Mouse (Mus musculus): ENCODE measurements around the gene Wnt5b.

GRCm38 (mm10) chr6:119568339-119568738, 24.2 kb upstream of the Wnt5b start:
- TF ChIP-seq CHD2 (IDR thresholded peaks at IDR 0.05; ENCODE audit: low read length) (no peak), POLR2AphosphoS5 (IDR thresholded peaks at IDR 0.05; ENCODE audit: borderline replicate concordance, low read depth, low read length) (no peak), ZNF384 (IDR thresholded peaks at IDR 0.05; ENCODE audit: low read depth, low read length) (no peak), ZC3H11A (IDR thresholded peaks at IDR 0.05; ENCODE audit: low read depth, low read length) (no peak), CTCF (IDR thresholded peaks at IDR 0.05 in 2 of 3, conservative IDR thresholded peaks at IDR 0.05 in 1 of 3; ENCODE audit: control insufficient read depth in 1 of 3, insufficient read depth in 1 of 3, low read depth in 2 of 3, low read length in 3 of 3, poor library complexity in 1 of 3, severe bottlenecking in 1 of 3) (no peak), EP300 (IDR thresholded peaks at IDR 0.05; ENCODE audit: low read depth in 1 of 2, low read length in 2 of 2) (no peak), POLR2A (IDR thresholded peaks at IDR 0.05; ENCODE audit: control insufficient read depth in 1 of 2, insufficient read depth in 1 of 2, low read depth in 1 of 2, low read length in 2 of 2, poor library complexity in 1 of 2) (no peak), GATA1 (IDR thresholded peaks at IDR 0.05; ENCODE audit: low read depth, low read length) (no peak), KAT2A (conservative IDR thresholded peaks at IDR 0.05; ENCODE audit: low read depth, low read length) (no peak), MAFK (IDR thresholded peaks at IDR 0.05; ENCODE audit: borderline replicate concordance, low read depth, low read length) (no peak)
